Mouse (Mus musculus): Measurements from ENCODE around the gene Osbpl3. TPM values are rescaled to one million over a fixed set of nuclear protein-coding genes. Genes with fewer than 3 reads are reported as not detected.

The Osbpl3 gene
- polyA plus RNA-seq, 1 experiment from 2014 or later: 6.2 TPM

DNA sequence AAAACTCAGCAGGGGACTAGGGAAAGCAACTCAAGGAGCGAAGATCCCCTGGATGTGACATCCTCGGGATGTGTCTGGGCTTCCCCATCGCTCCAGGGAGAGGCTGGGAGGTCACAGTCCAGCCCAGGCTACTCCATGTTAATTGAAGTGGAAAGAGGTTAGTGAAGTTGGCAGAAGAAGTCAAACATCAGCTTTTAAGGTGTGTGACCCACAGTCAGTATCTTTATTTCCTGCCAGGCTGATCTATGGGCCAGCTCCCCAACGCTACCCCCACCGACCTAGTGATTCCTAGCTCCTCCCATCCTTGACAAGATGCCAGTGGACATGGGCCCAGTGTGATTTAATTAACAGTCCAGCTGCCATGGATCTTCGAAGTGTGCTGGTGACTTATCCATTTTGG lies 122.7 kb downstream of the Osbpl3 start:
- no peak for ATAC-seq (replicated peaks)
- H3K27ac ChIP-seq: no peak overlapping the region
- no peak overlapping the region for H3K9ac ChIP-seq
- 82% methylated on average over 6 of the region's 6 CpGs for WGBS
- no peaks in the 10 kb centered on the region for H3K9me3 ChIP-seq
- H3K4me3 ChIP-seq: no peak overlapping the region
- H3K36me3 ChIP-seq (replicated peaks): no peaks in the 10 kb centered on the region
- H3K27me3 ChIP-seq (replicated peaks): no peaks in the 10 kb centered on the region
- H3K4me2 ChIP-seq: no peak overlapping the region
- no peaks in the 10 kb centered on the region for H3K4me1 ChIP-seq

DNA sequence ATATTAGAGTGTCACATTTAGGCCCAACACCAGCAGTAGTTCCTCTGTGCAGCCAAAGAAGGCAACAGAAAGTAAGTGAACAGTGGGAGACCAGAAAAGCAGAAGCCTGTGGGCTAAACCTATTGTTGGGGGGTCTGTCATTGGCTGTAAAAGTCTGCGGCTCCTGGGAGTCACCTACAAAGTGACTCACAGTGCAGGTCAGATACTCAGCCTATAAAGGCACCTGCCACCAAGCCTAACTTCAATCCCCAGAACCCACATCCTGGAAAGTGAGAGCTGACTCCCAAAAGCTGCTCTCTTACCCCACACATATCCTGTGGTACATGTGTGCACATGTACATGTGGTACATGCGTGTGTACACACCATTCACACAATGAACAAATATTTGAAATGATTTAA lies 124.5 kb downstream of the Osbpl3 start:
- no peak overlapping the region for H3K9ac ChIP-seq
- H3K27ac ChIP-seq: no peak overlapping the region
- H3K9me3 ChIP-seq: no peaks in the 10 kb centered on the region
- no peaks in the 10 kb centered on the region for H3K4me1 ChIP-seq
- no peak overlapping the region for H3K4me2 ChIP-seq
- H3K36me3 ChIP-seq (replicated peaks): no peaks in the 10 kb centered on the region
- H3K27me3 ChIP-seq (replicated peaks): no peaks in the 10 kb centered on the region
- ATAC-seq (replicated peaks): no peak
- WGBS: 89% methylated on average over 2 of the region's 2 CpGs
- no peak overlapping the region for H3K4me3 ChIP-seq

- H3K27me3 ChIP-seq (replicated peaks): no peaks in the 10 kb centered on the region
- H3K9me3 ChIP-seq: no peaks in the 10 kb centered on the region
- WGBS: 84% methylated on average over 8 of the region's 8 CpGs
- no peaks in the 10 kb centered on the region for H3K4me1 ChIP-seq
- no peak overlapping the region for H3K27ac ChIP-seq
- no peaks in the 10 kb centered on the region for H3K36me3 ChIP-seq (replicated peaks)
- H3K4me2 ChIP-seq: no peak overlapping the region
- no peak overlapping the region for H3K9ac ChIP-seq
- no peak for ATAC-seq (replicated peaks)
- no peak overlapping the region for H3K4me3 ChIP-seq
Observed at GRCm38 (mm10) chr6:50329380-50329779, 126.6 kb downstream of the Osbpl3 start.

- Histone ChIP-seq H3K4me3 (no peak overlapping the region), H3K36me3 (replicated peaks) (no peaks in the 10 kb centered on the region), H3K9me3 (no peaks in the 10 kb centered on the region), H3K4me2 (no peak overlapping the region), H3K27me3 (replicated peaks) (no peaks in the 10 kb centered on the region), H3K4me1 (no peaks in the 10 kb centered on the region), H3K9ac (no peak overlapping the region), H3K27ac (no peak overlapping the region)
- 35% methylated on average over 7 of the region's 7 CpGs for WGBS
- ATAC-seq (replicated peaks): no peak
Observed at GRCm38 (mm10) chr6:50328901-50329300, 127.1 kb downstream of the Osbpl3 start.

GRCm38 (mm10) chr6:50326192-50326591 lies 129.8 kb downstream of the Osbpl3 start:
- H3K9ac ChIP-seq: no peak overlapping the region
- H3K9me3 ChIP-seq: no peaks in the 10 kb centered on the region
- no peak overlapping the region for H3K4me2 ChIP-seq
- ATAC-seq (replicated peaks): no peak
- no peaks in the 10 kb centered on the region for H3K27me3 ChIP-seq (replicated peaks)
- peaks cover 4% of the 10 kb centered on the region; the same call in 1 of the 2 replicates for H3K4me1 ChIP-seq
- H3K27ac ChIP-seq: no peak overlapping the region
- no peaks in the 10 kb centered on the region for H3K36me3 ChIP-seq (replicated peaks)
- 83% methylated on average over 4 of the region's 4 CpGs for WGBS
- no peak overlapping the region for H3K4me3 ChIP-seq

GRCm38 (mm10) chr6:50325485-50325884 lies 130.5 kb downstream of the Osbpl3 start:
- Histone ChIP-seq H3K27ac (no peak overlapping the region), H3K4me2 (no peak overlapping the region), H3K36me3 (replicated peaks) (no peaks in the 10 kb centered on the region), H3K4me3 (no peak overlapping the region), H3K9ac (no peak overlapping the region), H3K4me1 (peaks cover 4% of the 10 kb centered on the region; the same call in 1 of the 2 replicates), H3K9me3 (no peaks in the 10 kb centered on the region), H3K27me3 (replicated peaks) (no peaks in the 10 kb centered on the region)
- no peak for ATAC-seq (replicated peaks)
- WGBS: 90% methylated on average over 9 of the region's 9 CpGs

DNA sequence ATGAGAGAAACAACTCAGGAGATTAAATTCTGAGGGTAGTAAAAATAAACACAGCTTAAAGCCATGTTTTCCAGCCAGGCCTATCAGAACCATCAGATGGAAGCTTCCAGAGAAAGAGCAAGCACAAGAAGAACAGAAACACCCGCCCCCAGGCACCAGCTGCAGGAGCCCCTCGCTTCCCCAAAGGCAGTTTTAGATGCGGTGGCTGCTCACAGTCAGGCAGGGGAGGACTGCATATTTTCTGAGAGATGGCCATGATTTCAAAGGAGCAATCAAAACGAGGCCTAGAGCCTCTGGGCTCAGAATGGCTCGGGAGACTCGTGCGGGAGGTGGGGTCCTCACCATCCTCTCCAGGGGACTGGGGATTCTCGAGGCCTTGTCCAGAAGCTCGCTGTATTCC lies 133.4 kb downstream of the Osbpl3 start:
- Histone ChIP-seq H3K4me2 (no peak overlapping the region), H3K9me3 (no peaks in the 10 kb centered on the region), H3K27ac (0 out of 2 replicates have a peak overlapping the region, but pooled peaks have one; percentile 29), H3K9ac (no peak overlapping the region), H3K36me3 (replicated peaks) (no peaks in the 10 kb centered on the region), H3K4me1 (peaks cover 15% of the 10 kb centered on the region), H3K4me3 (no peak overlapping the region), H3K27me3 (replicated peaks) (no peaks in the 10 kb centered on the region)
- 52% methylated on average over 9 of the region's 9 CpGs for WGBS
- no peak for ATAC-seq (replicated peaks)

DNA sequence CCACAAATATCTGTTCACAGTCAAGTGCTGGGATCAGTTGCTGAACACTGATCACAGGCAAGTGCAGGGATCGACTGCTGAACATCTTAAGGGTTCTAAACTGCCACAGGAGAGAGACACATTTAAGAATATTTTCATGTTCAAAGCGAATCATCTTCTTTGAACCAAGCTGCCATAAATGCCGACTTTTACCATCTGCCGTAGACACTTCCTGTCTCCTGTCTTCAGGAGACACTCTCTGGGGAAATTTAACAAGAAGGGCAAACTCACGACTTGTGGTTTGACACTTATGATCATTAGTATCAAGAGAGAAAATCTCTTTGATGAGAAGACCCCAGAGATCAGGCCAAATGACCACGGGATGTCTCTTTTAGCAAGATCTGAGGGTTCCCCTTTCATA lies 134.3 kb downstream of the Osbpl3 start:
- Histone ChIP-seq H3K27me3 (replicated peaks) (no peaks in the 10 kb centered on the region), H3K9ac (no peak overlapping the region), H3K4me3 (no peak overlapping the region), H3K27ac (no peak overlapping the region), H3K36me3 (replicated peaks) (no peaks in the 10 kb centered on the region), H3K4me2 (no peak overlapping the region), H3K9me3 (no peaks in the 10 kb centered on the region), H3K4me1 (peaks cover 19% of the 10 kb centered on the region)
- 67% methylated on average over 6 of the region's 6 CpGs for WGBS
- ATAC-seq (replicated peaks): no peak

DNA sequence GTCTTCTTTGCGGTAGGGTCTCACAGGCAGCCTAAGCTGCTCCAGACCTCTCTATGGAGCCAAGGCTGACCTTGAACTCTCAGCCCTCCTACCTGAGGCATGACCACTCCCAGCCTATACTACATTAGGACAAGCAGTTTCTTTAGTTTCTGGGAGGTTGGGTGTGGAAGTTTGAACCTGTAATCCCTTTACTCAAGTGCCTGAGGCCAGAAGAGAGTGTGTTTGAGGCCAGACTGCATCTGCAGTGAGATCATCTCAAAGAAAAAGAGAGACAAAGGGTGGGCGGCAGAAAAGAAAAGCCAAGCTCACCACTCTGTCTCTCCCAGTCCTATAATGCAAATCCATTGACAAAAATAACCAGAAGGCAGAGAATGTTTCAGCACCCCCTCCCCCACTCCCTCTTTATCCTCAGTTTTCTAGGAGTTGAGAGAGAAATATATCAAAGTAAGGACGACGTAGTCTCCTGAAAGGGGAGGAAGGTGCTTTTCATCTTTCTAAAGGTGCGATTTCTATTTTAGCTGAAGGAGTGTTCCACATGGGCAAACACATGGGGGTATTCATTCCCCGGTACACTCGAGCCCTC lies 137.3 kb downstream of the Osbpl3 start:
- Histone ChIP-seq H3K36me3 (replicated peaks) (no peaks in the 10 kb centered on the region), H3K9me3 (no peaks in the 10 kb centered on the region), H3K27me3 (replicated peaks) (no peaks in the 10 kb centered on the region), H3K4me1 (peaks cover 19% of the 10 kb centered on the region), H3K4me2 (no peak overlapping the region), H3K4me3 (no peak overlapping the region), H3K9ac (no peak overlapping the region), H3K27ac (no peak overlapping the region)
- peak; percentile 28; the same call in 1 of the 2 replicates for ATAC-seq (replicated peaks)
- 46% methylated on average over 7 of the region's 7 CpGs for WGBS

GRCm38 (mm10) chr6:50318150-50318549 lies 137.9 kb downstream of the Osbpl3 start:
- 63% methylated on average over 2 of the region's 2 CpGs for WGBS
- no peak for ATAC-seq (replicated peaks)
- H3K36me3 ChIP-seq (replicated peaks): no peaks in the 10 kb centered on the region
- peaks cover 19% of the 10 kb centered on the region for H3K4me1 ChIP-seq
- H3K9ac ChIP-seq: no peak overlapping the region
- H3K27me3 ChIP-seq (replicated peaks): no peaks in the 10 kb centered on the region
- no peak overlapping the region for H3K27ac ChIP-seq
- no peak overlapping the region for H3K4me2 ChIP-seq
- no peak overlapping the region for H3K4me3 ChIP-seq
- H3K9me3 ChIP-seq: no peaks in the 10 kb centered on the region

- Histone ChIP-seq H3K4me1 (peaks cover 15% of the 10 kb centered on the region), H3K9me3 (no peaks in the 10 kb centered on the region), H3K36me3 (replicated peaks) (no peaks in the 10 kb centered on the region), H3K4me3 (no peak overlapping the region), H3K9ac (no peak overlapping the region), H3K27me3 (replicated peaks) (no peaks in the 10 kb centered on the region), H3K27ac (no peak overlapping the region), H3K4me2 (no peak overlapping the region)
- 93% methylated on average over 7 of the region's 7 CpGs for WGBS
- no peak for ATAC-seq (replicated peaks)
Observed at GRCm38 (mm10) chr6:50316795-50317505, 139.1 kb downstream of the Osbpl3 start.

- Histone ChIP-seq H3K9me3 (no peaks in the 10 kb centered on the region), H3K4me3 (no peak overlapping the region), H3K27ac (no peak overlapping the region), H3K36me3 (replicated peaks) (no peaks in the 10 kb centered on the region), H3K4me1 (peaks cover 15% of the 10 kb centered on the region), H3K9ac (no peak overlapping the region), H3K27me3 (replicated peaks) (no peaks in the 10 kb centered on the region), H3K4me2 (no peak overlapping the region)
- 74% methylated on average over 12 of the region's 12 CpGs for WGBS
- no peak for ATAC-seq (replicated peaks)
Observed at GRCm38 (mm10) chr6:50314406-50315071, 141.5 kb downstream of the Osbpl3 start.
